Mouse (Mus musculus): ENCODE measurements around the gene Mt1. TPM values are rescaled to one million over a fixed set of nuclear protein-coding genes. Genes with fewer than 3 reads are reported as not detected.

Mt1 gene
- polyA plus RNA-seq, 1 experiment: 1,593 TPM

DNA sequence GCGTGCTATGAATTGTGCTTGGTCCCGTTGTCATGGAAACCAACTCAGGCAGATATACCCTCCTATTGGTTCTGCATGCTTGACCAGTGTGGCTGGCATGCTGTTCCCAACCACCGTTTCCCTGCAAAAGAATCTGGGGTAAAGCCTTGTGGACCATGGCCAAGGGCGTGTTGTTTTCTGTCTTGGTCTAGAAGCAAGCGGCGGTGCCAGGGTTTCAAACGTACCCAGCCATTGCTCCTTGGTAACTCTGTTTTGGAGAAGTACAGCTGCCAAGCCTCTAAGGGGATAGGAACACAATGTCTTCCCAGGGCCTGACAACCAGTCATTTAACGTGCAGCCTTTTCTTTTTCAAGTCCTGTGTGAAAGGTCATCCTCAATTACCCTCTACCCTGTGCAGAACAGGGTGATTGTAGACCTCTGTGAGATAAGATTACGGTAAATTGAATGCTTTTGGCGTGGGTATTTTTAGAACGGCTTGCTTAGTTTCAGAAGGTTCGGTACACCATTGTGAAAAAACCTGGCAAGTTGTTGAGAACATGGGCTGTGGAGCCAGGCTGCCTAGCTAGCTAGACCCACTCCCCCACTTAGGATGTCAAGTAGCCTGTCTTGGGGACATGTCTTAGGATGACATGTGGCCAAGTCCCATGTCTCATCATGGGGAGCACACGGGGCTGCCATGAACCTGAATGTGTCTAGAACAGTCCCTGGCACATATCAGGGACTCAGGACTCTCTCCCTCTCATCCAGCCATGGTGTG lies 10.6 kb downstream of the Mt1 start:
- TF ChIP-seq POLR2A (IDR thresholded peaks at IDR 0.05; ENCODE audit: low read depth, low read length): no peak
- TF ChIP-seq CTCF (IDR thresholded peaks at IDR 0.05; ENCODE audit: extremely low read depth, insufficient read length, insufficient replicate concordance, low read depth, low read length): no peak
- 31% methylated on average over 13 of the region's 13 CpGs for WGBS
- H3K36me3 ChIP-seq (ENCODE audit: control insufficient read depth, insufficient read depth, low read length): no peaks in the 10 kb centered on the region

DNA sequence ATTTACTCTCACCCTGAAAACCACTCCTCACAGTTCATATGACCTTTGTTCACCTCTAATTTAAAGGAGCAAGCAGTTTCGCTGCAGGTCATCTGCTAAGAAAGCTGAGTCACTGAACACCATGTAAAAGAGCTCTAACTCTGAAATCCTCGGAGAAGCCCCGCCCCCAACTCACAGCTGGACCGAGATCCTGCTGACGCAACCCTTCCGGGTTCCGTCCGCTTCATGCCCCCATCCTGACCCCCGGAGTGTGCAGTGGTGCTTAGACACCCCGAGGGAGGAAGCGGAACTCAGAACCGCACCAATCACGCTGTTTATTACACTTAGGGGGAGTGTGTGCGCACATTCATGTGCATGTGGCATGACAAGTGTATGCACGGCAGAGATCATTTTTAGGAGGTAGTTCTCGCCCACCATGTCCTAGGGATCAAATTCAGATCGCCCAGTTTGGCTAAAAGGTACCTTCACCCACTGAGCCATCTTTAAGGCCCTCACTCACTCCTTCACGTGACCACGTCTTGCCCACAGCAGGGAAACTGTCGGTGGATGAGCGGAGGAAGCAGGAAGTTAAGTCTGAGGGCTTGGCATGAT lies 12.3 kb downstream of the Mt1 start:
- Histone ChIP-seq H3K27ac (ENCODE audit: insufficient read depth, low read depth, low read length) (peak overlapping the region; percentile 35), H3K36me3 (ENCODE audit: control insufficient read depth, insufficient read depth, low read length) (no peaks in the 10 kb centered on the region), H3K27me3 (ENCODE audit: control insufficient read depth, insufficient read depth, low read length) (no peaks in the 10 kb centered on the region), H3K4me3 (ENCODE audit: low read depth, low read length) (peak overlapping the region; percentile 53), H3K4me1 (ENCODE audit: control insufficient read depth, insufficient read depth, insufficient read length, low read length) (peaks cover 28% of the 10 kb centered on the region; the same call in 1 of the 2 replicates)
- WGBS: 15% methylated on average over 21 of the region's 21 CpGs
- 0 out of 2 replicates have a peak, but pooled peaks have one; percentile 0 for TF ChIP-seq CTCF (IDR thresholded peaks at IDR 0.05; ENCODE audit: extremely low read depth, insufficient read length, insufficient replicate concordance, low read depth, low read length)
- TF ChIP-seq POLR2A (IDR thresholded peaks at IDR 0.05; ENCODE audit: low read depth, low read length): no peak

More for the DNA sequence above, 10.6 kb downstream of the Mt1 start:
- no peaks in the 10 kb centered on the region for H3K27me3 ChIP-seq (ENCODE audit: control insufficient read depth, insufficient read depth, low read length)
- H3K4me3 ChIP-seq (ENCODE audit: low read depth, low read length): no peak overlapping the region
- H3K27ac ChIP-seq (ENCODE audit: insufficient read depth, low read depth, low read length): no peak overlapping the region
- peaks cover 30% of the 10 kb centered on the region; the same call in 1 of the 2 replicates for H3K4me1 ChIP-seq (ENCODE audit: control insufficient read depth, insufficient read depth, insufficient read length, low read length)

DNA sequence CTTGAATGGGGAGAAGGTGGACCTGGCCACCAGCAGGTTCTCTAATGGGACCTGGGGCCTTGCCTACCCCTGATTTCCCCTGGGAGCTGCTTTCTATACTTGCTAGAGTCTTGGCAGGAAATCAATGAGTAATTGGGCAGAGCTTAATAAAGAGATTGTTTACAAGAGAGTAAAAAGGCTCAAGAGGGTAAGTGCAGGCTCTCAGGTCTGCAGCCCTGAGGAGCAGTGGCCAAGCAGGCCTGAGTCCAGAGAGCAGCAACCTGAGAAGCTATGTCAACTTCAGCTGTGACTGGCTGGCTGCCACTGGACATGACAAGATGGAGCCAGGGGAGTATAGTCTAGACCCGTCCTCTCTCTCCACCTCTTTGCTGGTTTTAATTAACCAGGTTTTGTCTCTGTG lies 14.0 kb downstream of the Mt1 start:
- H3K27ac ChIP-seq (ENCODE audit: insufficient read depth, low read depth, low read length): no peak overlapping the region
- TF ChIP-seq POLR2A (IDR thresholded peaks at IDR 0.05; ENCODE audit: low read depth, low read length): no peak
- TF ChIP-seq CTCF (IDR thresholded peaks at IDR 0.05; ENCODE audit: extremely low read depth, insufficient read length, insufficient replicate concordance, low read depth, low read length): no peak
- H3K27me3 ChIP-seq (ENCODE audit: control insufficient read depth, insufficient read depth, low read length): no peaks in the 10 kb centered on the region
- H3K4me1 ChIP-seq (ENCODE audit: control insufficient read depth, insufficient read depth, insufficient read length, low read length): peaks cover 18% of the 10 kb centered on the region; the same call in 1 of the 2 replicates
- no peak overlapping the region for H3K4me3 ChIP-seq (ENCODE audit: low read depth, low read length)
- WGBS: 70% methylated on average over 1 of the region's 1 CpGs
- no peaks in the 10 kb centered on the region for H3K36me3 ChIP-seq (ENCODE audit: control insufficient read depth, insufficient read depth, low read length)

DNA sequence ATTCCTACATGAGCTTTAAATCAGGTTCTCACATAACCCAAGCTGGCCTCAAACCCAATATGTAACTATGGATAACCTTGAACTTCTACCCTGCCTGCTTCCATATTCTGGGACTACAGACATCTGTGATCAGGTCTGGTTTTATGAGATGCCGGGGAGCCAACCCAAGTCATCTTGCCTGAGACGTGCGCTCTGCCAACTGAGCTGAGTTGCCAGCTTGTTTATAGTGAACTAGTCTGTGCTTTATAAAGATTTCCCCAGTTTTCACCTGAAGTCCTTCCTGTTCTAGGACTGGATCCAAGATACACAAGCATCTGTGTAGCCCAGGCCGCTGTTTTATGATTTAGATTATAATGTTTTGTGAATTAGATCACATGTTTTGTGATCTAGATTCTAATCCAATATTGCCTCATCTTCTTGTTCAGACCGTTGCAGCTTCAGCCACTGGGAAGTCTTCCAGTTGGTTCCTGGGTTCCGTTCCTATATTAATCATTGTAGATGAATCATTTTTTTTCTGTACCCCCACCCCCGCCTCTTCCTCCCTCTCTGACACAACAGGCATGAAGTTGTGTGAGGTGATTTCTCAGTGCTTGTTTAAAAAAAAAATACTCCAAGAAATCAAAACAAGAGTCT lies 15.8 kb downstream of the Mt1 start:
- H3K36me3 ChIP-seq (ENCODE audit: control insufficient read depth, insufficient read depth, low read length): no peaks in the 10 kb centered on the region
- H3K27ac ChIP-seq (ENCODE audit: insufficient read depth, low read depth, low read length): no peak overlapping the region
- no peaks in the 10 kb centered on the region for H3K27me3 ChIP-seq (ENCODE audit: control insufficient read depth, insufficient read depth, low read length)
- TF ChIP-seq CTCF (IDR thresholded peaks at IDR 0.05; ENCODE audit: extremely low read depth, insufficient read length, insufficient replicate concordance, low read depth, low read length) (no peak), POLR2A (IDR thresholded peaks at IDR 0.05; ENCODE audit: low read depth, low read length) (no peak)
- peaks cover 12% of the 10 kb centered on the region; the same call in 1 of the 2 replicates for H3K4me1 ChIP-seq (ENCODE audit: control insufficient read depth, insufficient read depth, insufficient read length, low read length)
- no peak overlapping the region for H3K4me3 ChIP-seq (ENCODE audit: low read depth, low read length)
- WGBS: 23% methylated on average over 7 of the region's 7 CpGs

DNA sequence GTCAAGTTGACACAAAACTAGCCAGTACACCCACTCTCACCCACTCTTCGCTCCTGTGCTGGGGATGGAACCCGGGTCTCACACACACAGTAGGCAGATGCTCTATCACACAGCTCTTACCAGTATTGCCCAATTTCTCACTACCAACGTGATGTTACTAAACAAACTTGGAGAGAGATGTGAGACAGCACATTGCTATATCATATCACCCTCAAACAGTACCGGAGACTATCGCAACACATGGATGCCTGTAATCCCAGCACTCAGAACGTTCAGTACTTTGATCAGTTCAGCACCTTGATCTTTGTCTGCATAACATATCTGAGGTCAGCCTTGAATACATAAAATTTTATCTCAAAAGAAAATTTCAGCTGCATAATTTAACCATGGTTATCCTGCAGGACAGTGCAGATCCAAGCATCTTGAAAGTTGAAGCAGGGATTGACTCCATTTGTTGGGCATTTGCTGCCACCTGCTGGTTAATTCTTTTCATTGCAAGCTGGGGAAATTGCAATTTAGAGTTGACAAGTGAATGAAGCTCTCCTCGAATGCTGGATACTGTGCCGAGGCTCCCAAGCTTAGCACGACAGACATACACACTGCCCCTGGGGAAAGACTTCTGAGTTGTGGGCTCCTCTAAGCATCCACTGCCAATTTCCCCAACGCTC lies 20.5 kb downstream of the Mt1 start:
- no peaks in the 10 kb centered on the region for H3K36me3 ChIP-seq (ENCODE audit: control insufficient read depth, insufficient read depth, low read length)
- H3K4me3 ChIP-seq (ENCODE audit: low read depth, low read length): no peak overlapping the region
- no peaks in the 10 kb centered on the region for H3K27me3 ChIP-seq (ENCODE audit: control insufficient read depth, insufficient read depth, low read length)
- H3K27ac ChIP-seq (ENCODE audit: insufficient read depth, low read depth, low read length): no peak overlapping the region
- TF ChIP-seq CTCF (IDR thresholded peaks at IDR 0.05; ENCODE audit: extremely low read depth, insufficient read length, insufficient replicate concordance, low read depth, low read length) (peak; percentile 22; the same call in 1 of the 2 replicates), POLR2A (IDR thresholded peaks at IDR 0.05; ENCODE audit: low read depth, low read length) (no peak)
- 44% methylated on average over 10 of the region's 10 CpGs for WGBS
- H3K4me1 ChIP-seq (ENCODE audit: control insufficient read depth, insufficient read depth, insufficient read length, low read length): no peaks in the 10 kb centered on the region

DNA sequence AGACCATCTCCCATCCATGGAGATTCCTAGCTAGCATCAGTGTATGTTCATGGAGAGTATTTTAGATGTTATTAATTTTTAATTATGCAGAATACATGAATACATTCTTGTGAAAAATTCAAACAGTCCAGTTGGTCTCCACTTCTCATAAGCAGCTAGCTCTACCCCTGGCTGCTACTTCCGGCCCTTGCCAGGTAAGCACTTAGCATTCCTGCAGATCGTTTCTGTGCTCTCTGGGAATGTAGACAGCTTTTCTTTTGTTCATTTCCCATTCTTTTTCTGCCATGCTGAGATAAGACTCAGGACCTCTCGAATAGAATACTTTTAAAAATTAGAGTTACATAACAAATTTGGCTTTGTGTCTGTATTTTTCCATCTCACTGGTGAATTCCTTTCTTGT lies 25.2 kb downstream of the Mt1 start:
- 68% methylated on average over 3 of the region's 3 CpGs for WGBS
- no peaks in the 10 kb centered on the region for H3K36me3 ChIP-seq (ENCODE audit: control insufficient read depth, insufficient read depth, low read length)
- no peak for TF ChIP-seq CTCF (IDR thresholded peaks at IDR 0.05; ENCODE audit: extremely low read depth, insufficient read length, insufficient replicate concordance, low read depth, low read length)
- no peak for TF ChIP-seq POLR2A (IDR thresholded peaks at IDR 0.05; ENCODE audit: low read depth, low read length)
- H3K27me3 ChIP-seq (ENCODE audit: control insufficient read depth, insufficient read depth, low read length): no peaks in the 10 kb centered on the region
- no peaks in the 10 kb centered on the region for H3K4me1 ChIP-seq (ENCODE audit: control insufficient read depth, insufficient read depth, insufficient read length, low read length)
- no peak overlapping the region for H3K4me3 ChIP-seq (ENCODE audit: low read depth, low read length)
- H3K27ac ChIP-seq (ENCODE audit: insufficient read depth, low read depth, low read length): no peak overlapping the region

Measured in small intestine, adult 2 months (tissue).